Mouse (Mus musculus) fibroblast of lung, adult 2 months (primary cell): ENCODE measurements around the gene Psg16.

ENCODE experiments used
- DNase-seq: peaks from one replicate; pipeline ENCODE4 v3.0.0-alpha.2; 2011; ENCODE audit warnings: low read depth

The Psg16 gene

DNA sequence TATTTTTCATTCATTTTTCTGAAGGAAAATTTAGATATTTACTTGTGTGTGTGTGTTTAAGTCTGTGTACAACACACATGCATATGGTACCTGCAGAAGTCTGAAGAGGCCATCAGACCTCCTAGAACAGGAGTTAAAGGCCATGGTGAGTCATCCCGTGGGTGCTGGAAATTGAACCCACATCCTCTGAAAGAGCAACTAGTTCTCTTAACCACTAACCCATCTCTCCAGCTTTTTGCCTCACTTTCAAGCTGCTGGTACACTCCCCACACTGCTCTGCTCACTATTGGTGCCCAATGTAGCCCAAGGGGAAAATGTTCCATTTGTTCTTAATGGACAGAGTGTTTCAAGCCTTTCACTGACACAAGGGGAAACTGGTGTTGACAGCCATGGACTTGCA, 61.5 kb downstream of the Psg16 start:
- no peak for DNase-seq

DNA sequence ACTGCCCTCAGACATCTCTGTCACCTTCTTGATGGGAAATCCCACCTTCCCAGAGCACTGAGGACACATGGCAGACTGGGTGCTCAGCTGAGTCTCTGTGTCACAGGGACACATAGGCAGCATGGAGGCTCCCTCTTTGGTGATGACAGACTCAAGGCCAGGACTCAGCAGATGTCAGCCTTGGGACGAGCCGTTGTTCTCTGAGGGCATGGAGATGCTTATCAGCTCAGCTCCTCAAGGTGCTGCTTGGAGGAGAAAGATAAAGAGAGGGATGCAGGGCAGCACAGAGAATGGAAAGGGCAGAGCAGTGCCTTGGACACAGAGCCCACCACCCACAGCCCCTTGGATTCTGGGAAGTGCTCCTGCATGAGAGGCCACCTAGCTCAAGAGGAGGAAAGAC, 76.1 kb downstream of the Psg16 start, which contains the start of gene Ceacam3:
TSS of gene Ceacam3 (plus strand) at position 352 of the 400 bp plus-strand sequence.
- no peak for DNase-seq

DNA sequence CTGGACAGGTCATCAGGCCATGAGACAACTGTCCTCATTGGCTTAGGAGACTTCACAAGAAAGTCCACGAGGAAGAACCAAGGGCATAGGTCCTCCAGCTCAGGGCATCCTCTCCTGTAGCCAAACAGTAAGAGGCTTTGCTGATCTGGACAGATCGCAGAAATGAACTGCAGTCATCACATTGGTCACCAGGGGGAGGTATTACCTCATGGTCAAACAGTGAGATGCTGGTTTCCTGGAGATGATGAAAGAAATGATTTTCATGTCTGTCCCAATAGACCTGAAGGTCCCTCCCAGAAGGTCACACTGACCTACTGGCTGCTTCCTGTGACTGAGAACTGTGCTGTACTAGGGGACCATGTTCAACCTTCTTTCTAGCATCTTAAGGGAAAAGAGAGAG, 81.8 kb downstream of the Psg16 start:
- peak; percentile 6 for DNase-seq

DNA sequence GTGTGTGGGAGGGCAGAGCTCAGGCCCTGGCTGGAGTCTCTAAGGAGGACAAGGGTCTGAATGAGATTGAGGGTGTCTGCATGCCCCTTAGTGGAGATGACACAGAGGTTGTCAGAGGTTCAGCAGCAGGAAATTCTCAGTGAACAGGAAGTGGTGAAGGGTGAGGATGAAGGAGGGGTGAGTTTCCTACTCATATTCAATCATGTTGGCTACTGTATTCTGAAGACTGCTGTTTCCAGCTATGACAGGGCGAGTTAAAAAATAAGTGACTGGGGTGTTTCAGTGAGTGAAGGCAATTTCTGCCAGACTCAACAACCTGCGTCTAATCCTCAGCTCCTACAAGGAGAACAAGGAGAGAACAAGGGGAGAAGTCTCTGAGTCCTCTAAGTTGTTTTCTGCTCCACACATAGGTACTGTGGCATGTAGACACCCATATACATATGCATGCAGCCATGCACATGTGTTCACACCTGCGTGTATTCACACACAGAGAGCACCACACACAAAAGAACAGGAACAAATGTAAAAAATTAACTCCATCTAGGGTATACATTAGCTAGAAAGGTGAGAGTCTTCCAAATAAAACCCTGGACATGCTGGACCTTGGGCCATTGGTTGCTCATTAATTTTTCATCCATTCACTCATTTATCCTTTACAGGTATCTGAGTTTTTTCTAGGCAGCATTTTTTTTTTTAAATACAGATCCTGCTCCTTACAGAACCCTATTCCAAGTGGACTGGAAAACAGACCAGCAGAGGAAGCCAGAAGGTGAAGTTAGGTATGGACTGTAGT, 83.2 kb downstream of the Psg16 start:
- DNase-seq: no peak

DNA sequence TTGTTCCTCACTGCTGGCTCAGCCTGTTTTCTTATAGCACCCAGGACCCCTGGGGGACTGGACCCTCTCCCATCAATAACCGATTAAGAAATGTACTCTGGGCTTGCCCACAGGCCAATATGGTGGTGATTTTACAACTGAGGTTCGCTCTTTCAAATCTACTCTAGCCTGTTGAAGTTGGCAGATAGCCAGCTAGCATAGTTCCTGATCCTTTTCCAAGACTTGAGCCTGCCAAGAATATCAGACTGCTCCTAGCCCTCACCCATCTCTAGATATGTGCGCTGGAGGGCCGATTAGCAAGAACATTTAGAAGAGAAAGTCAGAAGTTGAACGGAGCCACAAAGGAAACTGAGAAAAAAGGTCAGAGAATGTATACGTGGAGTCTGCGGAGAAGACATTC, 85.2 kb downstream of the Psg16 start:
- DNase-seq: no peak

DNA sequence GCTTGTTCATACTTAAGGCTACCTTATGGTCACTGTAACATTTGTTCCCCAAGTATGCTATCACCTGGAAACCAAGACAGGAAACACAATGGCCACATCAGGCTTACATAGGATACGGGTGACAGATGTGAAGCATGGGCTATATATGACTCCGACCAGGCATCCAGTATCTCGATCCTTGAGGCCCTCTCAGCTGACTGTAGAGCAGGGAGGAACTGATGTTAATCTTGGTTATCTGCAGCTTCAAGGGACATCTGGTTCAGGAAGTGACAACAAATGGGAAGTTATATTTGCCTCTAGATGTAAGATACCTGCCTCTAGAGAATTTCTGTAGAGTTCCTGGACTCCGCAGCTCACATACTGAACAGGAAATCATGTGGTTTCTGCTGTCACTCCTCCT, 98.0 kb downstream of the Psg16 start:
- DNase-seq: no peak
